Mouse (Mus musculus): ENCODE data around the gene Znrd1.
A peak's percentile ranks its signal among the peaks of the same experiment; 100 is the strongest.

Gene Znrd1

DNA sequence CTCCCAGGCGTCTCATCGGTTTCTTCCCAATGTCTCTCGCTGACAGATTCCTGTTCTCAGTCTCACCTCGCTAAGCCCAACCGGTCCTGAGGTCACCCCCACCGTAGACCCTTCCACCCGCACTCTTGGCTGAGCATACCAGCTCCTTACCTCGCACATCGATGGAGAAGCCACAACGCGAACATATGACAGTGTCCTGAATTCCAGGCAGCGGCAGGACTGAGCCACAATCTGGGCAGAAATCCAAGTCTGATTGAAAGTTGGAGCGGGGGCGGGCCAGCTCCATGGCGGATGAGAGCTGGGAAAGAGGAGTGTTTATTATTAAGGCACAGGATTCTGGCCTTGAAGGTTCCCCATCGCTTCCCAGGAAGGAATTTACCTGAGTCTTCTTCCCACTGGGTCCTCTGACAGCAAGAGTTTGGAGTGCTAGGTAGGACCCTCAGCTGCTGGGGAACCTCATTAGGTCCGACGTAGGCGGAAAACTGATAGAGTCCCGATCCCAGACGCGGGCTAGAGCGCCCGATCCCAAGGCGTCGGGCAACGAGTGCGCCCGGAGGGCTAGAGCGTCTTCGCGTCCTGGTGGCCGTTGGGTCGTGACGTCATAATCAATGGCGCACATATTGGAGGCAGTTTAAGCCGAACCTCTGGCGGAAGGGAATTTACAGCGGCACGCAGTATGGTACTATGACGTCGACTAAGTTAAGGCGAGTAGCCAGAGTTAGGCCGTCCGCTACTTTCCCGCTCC lies at the start of gene Znrd1, which contains the start of gene Znrd1as:
Gene Znrd1 (minus strand): TSS at position 561 of the 745 bp plus-strand sequence.
Gene Znrd1as (plus strand): TSS at position 594 of the 745 bp plus-strand sequence.
- peak; percentile 99 for DNase-seq (ENCODE audit: low read depth, low spot score)

GRCm38 (mm10) chr17:37003366-37003765 lies 45.0 kb upstream of the Znrd1 start:
- DNase-seq (ENCODE audit: low read depth, low spot score), result peak; percentile 48

- peak; percentile 100 for DNase-seq (ENCODE audit: low read depth, low spot score)
These were observed 44.3 kb upstream of the Znrd1 start for GRCm38 (mm10) chr17:37002364-37003330.

- no peak for DNase-seq (ENCODE audit: low read depth, low spot score)
These were observed 42.5 kb upstream of the Znrd1 start, which contains the start of gene Zfp57 for GRCm38 (mm10) chr17:37000863-37001262. Gene Zfp57, plus strand, starts transcription at chr17:37001163.

GRCm38 (mm10) chr17:36998477-36998876 lies 40.1 kb upstream of the Znrd1 start:
- DNase-seq (ENCODE audit: low read depth, low spot score), result no peak

GRCm38 (mm10) chr17:36997033-36997735 lies 38.8 kb upstream of the Znrd1 start:
- peak; percentile 99 for DNase-seq (ENCODE audit: low read depth, low spot score)

DNA sequence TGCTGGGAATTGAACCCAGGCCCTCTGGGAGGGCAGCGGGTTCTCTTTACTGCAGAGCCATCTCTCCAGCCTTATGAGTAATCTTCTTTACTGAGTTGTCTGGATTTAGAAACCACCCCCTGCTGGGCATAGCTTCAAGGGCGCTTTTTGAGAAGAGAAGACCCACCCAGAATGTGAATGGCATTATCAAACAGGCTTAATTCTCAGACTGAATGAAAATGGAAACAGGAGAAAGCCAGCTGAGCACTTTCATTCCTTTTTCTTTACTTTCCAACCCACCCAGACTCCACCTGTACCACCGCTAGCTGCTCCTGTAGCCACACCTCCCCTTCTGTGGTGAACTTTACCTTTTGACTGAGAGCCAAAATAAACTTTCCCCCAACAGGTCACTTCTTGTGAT lies 37.1 kb upstream of the Znrd1 start:
- DNase-seq (ENCODE audit: low read depth, low spot score), result peak; percentile 98

- DNase-seq (ENCODE audit: low read depth, low spot score), result no peak
These were observed 36.2 kb upstream of the Znrd1 start for GRCm38 (mm10) chr17:36994528-36994927.

DNA sequence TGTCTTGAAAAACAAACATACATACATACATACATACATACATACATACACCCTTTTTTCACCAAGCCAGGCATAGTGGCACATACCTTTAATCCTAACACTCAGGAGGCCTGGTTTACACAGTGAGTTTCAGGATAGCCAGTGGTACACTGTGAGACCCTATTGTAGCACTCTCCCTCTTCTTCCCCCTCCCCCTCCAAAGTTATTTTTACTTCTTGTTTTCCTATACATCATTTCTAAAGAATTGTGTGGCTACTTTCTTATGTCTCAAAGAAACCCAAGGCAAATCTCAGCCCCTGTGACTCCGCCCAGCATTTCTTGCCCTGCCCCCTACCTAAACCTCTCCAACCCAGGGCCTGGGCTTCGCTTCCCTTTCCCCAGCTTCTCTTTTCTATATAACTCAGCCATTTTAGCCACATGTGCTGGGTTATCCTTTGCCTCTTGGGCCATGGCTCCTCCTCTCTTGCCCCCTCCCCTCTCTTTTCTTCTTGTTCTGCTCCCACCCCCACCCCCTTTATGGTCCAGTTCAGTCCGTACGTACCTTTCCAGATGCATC lies 35.5 kb upstream of the Znrd1 start:
- peak; percentile 92 for DNase-seq (ENCODE audit: low read depth, low spot score)

DNA sequence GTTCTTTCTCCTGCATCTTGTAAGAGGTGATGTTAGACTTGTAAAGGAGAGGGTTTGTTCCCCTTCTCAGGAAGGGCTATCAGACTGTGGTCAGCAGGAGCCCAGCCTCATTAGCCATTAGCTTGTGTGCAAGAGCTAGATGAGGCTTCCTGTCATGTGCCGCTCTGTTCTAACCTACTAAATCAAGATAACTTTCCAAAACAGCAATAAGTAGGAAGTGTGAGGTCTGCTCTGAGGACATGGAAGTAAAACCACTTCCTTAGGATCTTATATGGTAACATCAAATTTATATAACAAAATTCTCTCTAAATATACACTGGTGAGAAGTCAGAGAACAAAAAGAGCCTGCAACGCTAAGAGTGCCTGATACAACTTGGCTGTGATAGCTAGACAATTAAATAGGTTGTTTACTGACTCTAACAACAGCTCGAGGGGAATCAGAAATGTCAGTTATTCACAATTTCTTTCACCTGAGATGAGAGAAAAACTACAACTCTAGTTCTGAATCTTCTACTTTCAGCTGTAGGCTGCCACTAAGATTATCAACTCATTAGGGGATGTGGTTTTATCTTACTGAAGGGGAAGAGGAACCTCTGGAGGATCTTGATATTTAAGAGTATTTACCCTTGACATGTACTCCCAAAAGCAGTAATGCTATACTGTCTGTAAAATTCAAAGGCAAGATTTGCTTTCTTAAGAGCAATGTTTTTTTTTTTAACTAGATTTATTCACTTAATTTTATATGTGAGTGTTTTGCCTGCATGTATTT lies 34.2 kb upstream of the Znrd1 start:
- DNase-seq (ENCODE audit: low read depth, low spot score), result no peak

GRCm38 (mm10) chr17:36990630-36991029 lies 32.3 kb upstream of the Znrd1 start:
- peak; percentile 67 for DNase-seq (ENCODE audit: low read depth, low spot score)

DNA sequence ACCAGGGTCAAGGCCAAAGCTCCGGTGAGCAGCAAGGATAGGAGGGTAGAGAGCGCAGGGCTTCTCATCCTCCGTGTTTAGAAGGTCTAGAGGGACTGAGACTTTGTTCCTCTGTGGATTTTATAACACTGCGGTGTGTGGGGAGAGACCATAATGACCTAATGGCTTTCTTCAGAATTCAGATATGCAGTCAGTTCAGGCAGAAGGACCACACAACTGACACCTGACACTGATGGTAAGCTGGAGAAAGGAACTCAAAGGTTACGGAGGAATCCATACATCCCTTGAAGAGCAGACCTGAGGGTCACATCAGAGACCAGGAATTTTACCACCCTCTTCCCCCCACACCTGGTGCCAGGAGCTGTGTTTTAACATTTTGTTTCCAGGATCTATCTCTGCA lies 31.1 kb upstream of the Znrd1 start, which contains the start of gene H2-M5:
Gene H2-M5 (minus strand): TSS at position 101 of the 400 bp plus-strand sequence.
- DNase-seq (ENCODE audit: low read depth, low spot score), result no peak

DNA sequence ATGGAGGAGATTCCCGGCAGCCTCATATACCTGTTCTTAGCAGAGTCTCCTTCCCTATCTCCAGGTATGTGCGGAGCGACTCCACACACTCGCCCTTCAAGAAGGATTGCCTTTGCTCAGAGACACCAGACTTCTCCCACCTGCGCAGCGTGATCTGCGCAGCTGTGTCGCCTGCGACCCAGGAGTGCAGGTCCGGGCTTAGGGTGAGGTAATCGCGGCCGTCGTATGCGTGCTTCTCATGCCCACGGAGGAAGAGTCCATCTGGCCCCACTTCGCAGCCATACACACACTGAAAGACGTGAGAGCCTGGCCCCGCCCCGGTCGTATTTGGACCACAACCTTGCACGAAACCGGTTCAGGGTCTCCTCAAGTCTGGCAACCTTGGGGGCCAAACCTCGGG lies 30.1 kb upstream of the Znrd1 start:
- peak; percentile 80 for DNase-seq (ENCODE audit: low read depth, low spot score)

- DNase-seq (ENCODE audit: low read depth, low spot score), result peak; percentile 92
These were observed 24.1 kb upstream of the Znrd1 start for GRCm38 (mm10) chr17:36982253-36983155.

DNA sequence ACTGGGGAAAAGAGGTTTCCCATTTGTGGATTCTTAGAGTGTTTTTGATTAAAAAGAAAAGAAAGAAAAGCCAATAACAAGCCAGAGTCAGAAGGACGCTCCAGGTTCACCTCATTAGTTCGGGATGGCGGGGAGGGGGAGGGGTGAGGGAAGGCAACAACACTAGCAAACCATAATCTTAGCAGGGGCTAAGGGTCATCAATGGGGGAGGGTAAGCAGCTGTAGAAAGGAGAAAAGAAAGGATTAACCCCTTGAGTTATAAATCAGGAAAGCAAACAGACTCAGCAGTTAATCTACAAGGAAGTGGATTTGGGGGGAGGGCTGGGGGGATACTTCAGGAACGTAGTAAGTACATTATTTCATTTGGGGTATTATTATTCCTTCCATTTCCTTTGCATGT lies 23.5 kb upstream of the Znrd1 start:
- peak; percentile 92 for DNase-seq (ENCODE audit: low read depth, low spot score)

GRCm38 (mm10) chr17:36981221-36981813 lies 23.0 kb upstream of the Znrd1 start, which contains the start of gene 2410137M14Rik:
Gene 2410137M14Rik, minus strand, starts transcription at chr17:36981237.
- peak; percentile 76 for DNase-seq (ENCODE audit: low read depth, low spot score)

DNA sequence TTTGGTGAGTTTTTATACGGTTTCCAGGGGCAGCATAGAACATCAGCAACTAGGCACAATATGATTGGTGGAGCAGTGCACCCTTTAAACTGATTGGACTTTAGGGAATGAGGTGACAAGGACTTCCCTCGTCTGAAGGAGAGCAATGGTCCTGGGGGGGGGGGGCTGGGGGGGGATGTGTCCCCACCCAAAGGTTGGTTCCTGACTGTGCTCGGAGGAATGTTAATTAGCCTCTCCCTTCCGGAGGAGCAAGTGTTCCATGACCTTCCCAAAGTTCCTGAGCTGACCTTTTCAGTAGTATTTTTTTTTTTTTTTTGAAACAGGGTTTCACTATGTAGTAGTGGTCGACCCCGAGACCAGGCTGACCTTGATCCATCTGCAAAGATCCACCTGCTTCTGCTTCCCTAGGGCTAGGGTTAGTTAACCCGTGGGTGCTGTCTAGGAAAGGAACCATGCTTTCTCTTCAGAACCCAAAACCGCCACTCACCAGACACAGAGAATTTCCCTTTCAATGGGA lies 15.0 kb upstream of the Znrd1 start:
- DNase-seq (ENCODE audit: low read depth, low spot score), result peak; percentile 98

DNA sequence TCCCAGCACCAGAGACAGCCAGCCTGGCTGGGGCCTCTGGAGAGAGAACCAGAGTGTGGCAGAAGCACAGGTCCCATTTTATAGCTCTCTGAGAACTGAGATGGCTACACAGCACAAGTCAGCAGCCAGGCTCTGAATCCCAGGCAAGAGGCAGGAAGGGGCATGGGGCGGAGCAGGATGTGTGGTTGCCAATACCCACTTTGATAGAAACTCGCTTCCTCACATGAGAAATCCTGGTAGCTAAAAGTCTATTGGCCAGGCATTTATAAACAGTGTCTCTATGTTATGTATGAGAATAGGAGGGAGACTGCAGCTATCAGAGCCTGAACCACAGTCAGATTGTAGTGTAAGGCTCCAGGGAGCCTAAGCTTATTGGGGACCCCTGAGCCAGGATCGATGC lies 14.4 kb upstream of the Znrd1 start:
- peak; percentile 91 for DNase-seq (ENCODE audit: low read depth, low spot score)
